Mouse (Mus musculus) limb, embryonic 10.5 days (tissue): ENCODE measurements at regions not wholly inside any gene's neighbourhood (a gene's known extent, or its start where the extent isn't known, plus 50 kb on each side); places are given as distances from the start of the nearest gene placed in this dataset.
A peak's percentile ranks its signal among the peaks of the same experiment; 100 is the strongest.

Experiments
- DNase-seq: peaks from one replicate; pipeline ENCODE4 v3.0.0-alpha.2; 2017; ENCODE audit warnings: low spot score
- H3K27ac ChIP-seq: fragments of 300-500 bp; sonication (generic); 2 replicates; pipeline ENCODE4 v1.5.1; 2016; ENCODE audit warnings: mild to moderate bottlenecking
- H3K27me3 ChIP-seq: fragments of 300-500 bp; sonication (generic); 2 replicates; pipeline ENCODE4 v1.6.1; 2016; ENCODE audit warnings: low read depth, mild to moderate bottlenecking; ENCODE audit not compliant: poor library complexity, severe bottlenecking
- H3K36me3 ChIP-seq: fragments of 300-500 bp; sonication (generic); 2 replicates; pipeline ENCODE4 v1.6.1; 2016; ENCODE audit warnings: mild to moderate bottlenecking, moderate library complexity
- H3K4me1 ChIP-seq: fragments of 300-500 bp; sonication (generic); 2 replicates; pipeline ENCODE4 v1.6.1; 2016
- H3K4me3 ChIP-seq: fragments of 300-500 bp; sonication (generic); 2 replicates; pipeline ENCODE4 v1.5.1; 2016; ENCODE audit warnings: mild to moderate bottlenecking, moderate library complexity
- H3K9me3 ChIP-seq: fragments of 300-500 bp; sonication (generic); replicated peaks from 2 replicates; pipeline ENCODE4 v1.6.1; 2016; ENCODE audit warnings: mild to moderate bottlenecking
- WGBS: fragments of 180-500 bp; shearing (Covaris S2); methylation state at CpG from one replicate; pipeline ENCODE4 v1.1.7; 2016; 5-methylcytosine and 5-hydroxymethylcytosine counted together

DNA sequence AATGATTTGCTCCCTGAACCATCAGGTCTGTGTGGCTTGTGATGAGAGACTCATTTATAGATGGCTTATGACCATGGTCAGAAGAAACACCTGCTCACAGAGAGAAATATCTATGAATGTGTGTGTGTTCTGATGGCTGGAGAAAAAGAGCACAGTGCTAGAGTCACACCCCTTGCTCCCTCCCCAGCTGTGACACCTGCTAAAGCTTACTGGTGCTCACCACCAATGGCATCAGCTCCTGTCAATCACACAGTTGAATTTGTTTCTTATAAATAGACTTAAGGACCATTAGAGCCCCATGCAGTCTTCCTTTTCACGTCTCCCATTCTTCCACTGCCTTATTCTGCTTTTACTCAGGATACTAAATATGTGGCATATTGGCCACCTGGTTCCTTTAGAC, 654.3 kb downstream of the Cbln4 start:
- Histone ChIP-seq H3K27me3 (no peaks in the 10 kb centered on the region), H3K9me3 (no peaks in the 10 kb centered on the region), H3K36me3 (no peaks in the 10 kb centered on the region), H3K27ac (no peak overlapping the region), H3K4me1 (no peaks in the 10 kb centered on the region), H3K4me3 (no peak overlapping the region)
- DNase-seq = no peak
- WGBS = 78% methylated on average over 1 of the region's 1 CpGs

DNA sequence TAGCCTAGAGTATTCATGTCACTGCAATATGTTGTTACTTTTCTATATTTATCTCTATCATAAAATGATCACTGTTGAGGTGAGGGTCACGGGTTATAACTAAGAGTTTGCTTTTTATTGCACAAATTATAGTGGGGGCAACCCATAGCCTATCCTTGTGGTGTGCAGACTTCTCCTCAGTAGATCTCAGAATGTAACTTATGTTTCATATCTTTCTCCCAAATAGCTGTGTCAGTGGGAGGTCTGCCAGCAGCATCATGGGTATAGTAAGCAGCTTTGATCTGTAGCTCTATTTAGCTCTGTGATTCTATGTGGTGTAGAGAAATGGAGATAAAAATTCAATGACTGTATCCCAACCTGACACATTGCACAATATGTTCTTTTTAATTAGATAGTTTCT, 641.9 kb downstream of the Dok5 start:
- 81% methylated on average over 1 of the region's 1 CpGs for WGBS
- Histone ChIP-seq H3K27me3 (no peaks in the 10 kb centered on the region), H3K27ac (no peak overlapping the region), H3K36me3 (no peaks in the 10 kb centered on the region), H3K4me3 (no peak overlapping the region), H3K4me1 (peaks cover 16% of the 10 kb centered on the region), H3K9me3 (no peaks in the 10 kb centered on the region)
- no peak for DNase-seq

DNA sequence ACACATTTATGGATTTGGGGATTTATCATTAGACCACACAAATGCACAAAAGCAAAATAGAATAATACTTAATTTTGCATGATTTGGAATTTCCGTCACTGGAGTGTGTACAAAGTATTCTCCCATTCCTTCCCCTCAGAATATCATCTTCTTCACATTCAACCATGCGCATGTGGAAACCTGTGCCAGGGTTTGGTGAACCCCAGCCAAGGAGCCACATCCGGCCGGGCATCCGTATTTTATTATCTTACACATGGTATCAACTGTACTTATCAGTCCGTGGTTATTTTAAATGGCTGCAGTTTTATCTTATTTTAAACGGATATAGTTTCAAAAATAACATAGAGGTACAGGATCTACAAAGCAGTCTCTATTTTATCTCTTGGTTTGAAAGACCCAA, 641.4 kb downstream of the Dok5 start:
- DNase-seq = no peak
- Histone ChIP-seq H3K4me3 (no peak overlapping the region), H3K27ac (no peak overlapping the region), H3K36me3 (no peaks in the 10 kb centered on the region), H3K4me1 (peaks cover 16% of the 10 kb centered on the region), H3K27me3 (no peaks in the 10 kb centered on the region), H3K9me3 (no peaks in the 10 kb centered on the region)
- WGBS = 94% methylated on average over 7 of the region's 7 CpGs

DNA sequence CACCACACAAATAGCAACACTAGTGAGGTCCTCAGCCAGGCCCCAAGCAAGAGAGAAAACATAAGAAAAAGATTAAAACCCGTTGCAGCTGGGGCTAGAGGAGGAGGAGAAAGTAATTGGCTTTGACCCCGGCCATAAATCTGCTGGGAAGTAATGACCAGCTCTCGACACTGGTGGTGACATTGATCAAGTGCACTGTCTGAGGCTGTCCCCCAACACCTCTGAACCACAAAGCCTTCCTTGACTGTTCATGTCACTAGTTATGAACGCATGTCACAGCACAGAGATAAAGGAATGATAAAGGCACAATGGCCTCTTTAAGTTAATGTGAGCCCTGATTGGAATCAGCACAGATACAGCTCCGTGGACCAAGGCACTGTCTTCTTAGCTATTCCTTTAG, 640.1 kb downstream of the Dok5 start:
- peak overlapping the region; percentile 25; the same call in 1 of the 2 replicates for H3K27ac ChIP-seq
- no peaks in the 10 kb centered on the region for H3K27me3 ChIP-seq
- peaks cover 16% of the 10 kb centered on the region for H3K4me1 ChIP-seq
- no peaks in the 10 kb centered on the region for H3K9me3 ChIP-seq
- no peaks in the 10 kb centered on the region for H3K36me3 ChIP-seq
- DNase-seq = peak; percentile 74
- no peak overlapping the region for H3K4me3 ChIP-seq
- 20% methylated on average over 5 of the region's 5 CpGs for WGBS

DNA sequence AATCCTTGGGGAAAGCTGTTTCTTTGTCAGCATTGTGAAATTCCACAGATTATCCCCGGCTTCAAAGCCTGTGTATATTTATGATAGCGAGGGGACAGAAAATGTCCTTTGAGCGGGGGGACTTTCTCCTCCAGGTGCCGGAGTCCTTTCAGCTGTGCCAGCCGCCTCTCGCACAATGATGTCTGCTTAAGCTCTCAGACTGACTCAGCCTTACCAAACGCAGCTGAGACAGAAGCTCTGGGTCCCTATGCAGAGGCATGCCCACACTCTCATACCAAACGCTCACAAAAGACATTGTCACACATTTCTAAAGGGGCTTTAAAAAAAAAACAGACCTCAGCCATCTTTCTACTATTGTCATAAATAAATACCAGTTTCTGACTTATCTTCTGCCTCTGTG, 633.9 kb downstream of the Dok5 start:
- DNase-seq = no peak
- WGBS = 77% methylated on average over 8 of the region's 8 CpGs
- 0 out of 2 replicates have a peak, but pooled peaks cover 4% of the 10 kb centered on the region for H3K36me3 ChIP-seq
- H3K9me3 ChIP-seq = no peaks in the 10 kb centered on the region
- H3K27me3 ChIP-seq = no peaks in the 10 kb centered on the region
- H3K4me1 ChIP-seq = peaks cover 20% of the 10 kb centered on the region
- no peak overlapping the region for H3K27ac ChIP-seq
- H3K4me3 ChIP-seq = no peak overlapping the region

DNA sequence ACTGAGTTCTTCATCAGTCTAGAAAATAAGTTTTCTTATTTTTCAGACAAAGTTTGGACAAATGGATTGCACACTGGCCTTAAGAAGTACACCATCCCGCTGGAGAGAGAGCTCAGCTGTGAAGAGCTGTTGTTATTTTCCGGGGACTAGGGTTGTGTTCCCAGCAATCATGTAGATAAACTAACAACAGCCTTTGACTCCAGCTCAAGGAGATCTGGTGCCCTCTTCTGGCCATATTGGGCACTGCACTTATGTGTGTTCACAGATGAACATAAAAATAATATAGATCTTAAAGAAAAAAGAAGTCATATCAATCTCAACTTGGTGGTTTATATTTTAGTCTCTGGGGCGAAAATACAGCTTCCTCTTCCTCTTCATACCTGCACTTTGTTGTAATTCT, 633.0 kb downstream of the Dok5 start:
- H3K4me1 ChIP-seq = peaks cover 20% of the 10 kb centered on the region
- DNase-seq = no peak
- no peaks in the 10 kb centered on the region for H3K9me3 ChIP-seq
- H3K4me3 ChIP-seq = no peak overlapping the region
- WGBS = 82% methylated on average over 3 of the region's 3 CpGs
- no peak overlapping the region for H3K27ac ChIP-seq
- 0 out of 2 replicates have a peak, but pooled peaks cover 4% of the 10 kb centered on the region for H3K36me3 ChIP-seq
- no peaks in the 10 kb centered on the region for H3K27me3 ChIP-seq

DNA sequence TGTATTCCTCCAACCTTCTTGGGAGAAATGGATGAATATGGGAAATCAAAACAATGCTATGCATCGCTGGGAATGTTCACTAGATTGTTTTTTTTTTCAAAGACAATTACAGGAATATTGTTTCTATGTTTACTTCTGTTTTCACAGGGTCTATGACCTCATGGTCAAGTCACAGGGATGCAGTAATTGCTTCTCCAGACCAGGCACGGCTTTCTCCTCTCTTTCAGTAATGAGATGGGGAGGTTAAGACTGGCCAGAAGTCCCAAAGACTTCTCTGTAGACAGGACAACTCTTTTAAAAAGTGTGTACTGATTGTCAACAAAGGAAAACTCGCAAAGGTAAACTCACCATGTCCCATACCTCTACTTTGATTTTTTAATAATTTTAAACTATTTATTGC, 631.8 kb downstream of the Dok5 start:
- no peaks in the 10 kb centered on the region for H3K9me3 ChIP-seq
- H3K4me1 ChIP-seq = peaks cover 20% of the 10 kb centered on the region
- WGBS = 89% methylated on average over 3 of the region's 3 CpGs
- no peak overlapping the region for H3K4me3 ChIP-seq
- H3K36me3 ChIP-seq = 0 out of 2 replicates have a peak, but pooled peaks cover 4% of the 10 kb centered on the region
- no peaks in the 10 kb centered on the region for H3K27me3 ChIP-seq
- no peak overlapping the region for H3K27ac ChIP-seq
- DNase-seq = no peak

DNA sequence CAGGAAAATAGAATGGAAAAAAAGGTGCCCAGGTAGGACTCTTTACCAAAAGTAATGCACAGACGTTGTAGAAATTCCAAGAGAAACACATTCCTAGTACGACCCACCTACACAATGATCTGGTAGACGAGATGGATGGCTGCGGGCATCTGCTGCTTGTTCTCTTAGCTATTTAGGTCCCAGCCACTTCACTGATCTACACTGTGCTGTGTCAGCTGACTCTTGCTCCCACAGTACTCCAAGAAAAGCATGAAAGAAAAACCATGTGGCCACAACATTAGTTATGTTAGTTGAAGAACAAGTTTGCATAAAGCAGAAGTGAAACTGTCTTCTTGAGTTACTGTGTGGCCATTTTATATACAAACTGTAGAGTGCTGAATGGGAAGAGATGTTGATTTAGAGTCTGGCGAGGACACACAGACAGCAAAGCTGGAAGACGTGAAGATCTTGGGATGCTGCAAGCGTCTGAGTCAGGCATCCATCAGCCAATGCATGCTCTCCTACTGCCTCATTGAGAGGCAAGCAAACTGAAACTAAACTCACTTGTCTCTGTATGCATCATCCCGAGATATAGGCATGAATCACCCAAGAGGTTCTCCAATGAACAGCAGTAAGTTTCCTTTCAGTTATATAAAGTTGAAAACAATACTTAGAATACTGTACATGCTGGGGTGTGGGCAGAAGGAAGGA, 626.6 kb downstream of the Dok5 start:
- Histone ChIP-seq H3K27ac (no peak overlapping the region), H3K4me1 (peaks cover 20% of the 10 kb centered on the region), H3K27me3 (no peaks in the 10 kb centered on the region), H3K9me3 (0 out of 2 replicates have a peak, but pooled peaks cover 2% of the 10 kb centered on the region), H3K36me3 (no peaks in the 10 kb centered on the region), H3K4me3 (no peak overlapping the region)
- 93% methylated on average over 8 of the region's 8 CpGs for WGBS
- no peak for DNase-seq

DNA sequence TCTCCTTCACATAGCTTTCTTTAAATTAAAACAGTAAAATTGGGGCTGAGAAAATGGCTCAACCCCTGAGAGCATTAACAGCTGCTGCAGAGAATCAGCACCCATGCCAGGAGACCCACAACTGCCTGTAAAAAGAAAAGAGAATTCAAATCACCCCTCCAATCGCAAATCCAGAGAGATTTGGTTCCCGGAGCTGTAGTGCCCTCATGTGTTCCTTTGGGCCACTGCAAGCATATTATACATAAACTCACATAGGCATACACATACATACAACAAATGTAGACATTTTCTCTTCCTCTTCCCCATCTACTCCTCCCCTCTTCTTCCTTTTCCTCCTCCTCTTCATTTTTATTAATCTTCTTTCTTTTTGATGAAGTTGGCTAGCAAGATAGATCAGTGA, 616.5 kb downstream of the Dok5 start:
- no peaks in the 10 kb centered on the region for H3K9me3 ChIP-seq
- peak; percentile 26 for DNase-seq
- no peak overlapping the region for H3K4me3 ChIP-seq
- 0 out of 2 replicates have a peak overlapping the region, but pooled peaks have one; percentile 10 for H3K27ac ChIP-seq
- H3K27me3 ChIP-seq = no peaks in the 10 kb centered on the region
- WGBS = 87% methylated on average over 2 of the region's 2 CpGs
- no peaks in the 10 kb centered on the region for H3K36me3 ChIP-seq
- H3K4me1 ChIP-seq = peaks cover 4% of the 10 kb centered on the region

DNA sequence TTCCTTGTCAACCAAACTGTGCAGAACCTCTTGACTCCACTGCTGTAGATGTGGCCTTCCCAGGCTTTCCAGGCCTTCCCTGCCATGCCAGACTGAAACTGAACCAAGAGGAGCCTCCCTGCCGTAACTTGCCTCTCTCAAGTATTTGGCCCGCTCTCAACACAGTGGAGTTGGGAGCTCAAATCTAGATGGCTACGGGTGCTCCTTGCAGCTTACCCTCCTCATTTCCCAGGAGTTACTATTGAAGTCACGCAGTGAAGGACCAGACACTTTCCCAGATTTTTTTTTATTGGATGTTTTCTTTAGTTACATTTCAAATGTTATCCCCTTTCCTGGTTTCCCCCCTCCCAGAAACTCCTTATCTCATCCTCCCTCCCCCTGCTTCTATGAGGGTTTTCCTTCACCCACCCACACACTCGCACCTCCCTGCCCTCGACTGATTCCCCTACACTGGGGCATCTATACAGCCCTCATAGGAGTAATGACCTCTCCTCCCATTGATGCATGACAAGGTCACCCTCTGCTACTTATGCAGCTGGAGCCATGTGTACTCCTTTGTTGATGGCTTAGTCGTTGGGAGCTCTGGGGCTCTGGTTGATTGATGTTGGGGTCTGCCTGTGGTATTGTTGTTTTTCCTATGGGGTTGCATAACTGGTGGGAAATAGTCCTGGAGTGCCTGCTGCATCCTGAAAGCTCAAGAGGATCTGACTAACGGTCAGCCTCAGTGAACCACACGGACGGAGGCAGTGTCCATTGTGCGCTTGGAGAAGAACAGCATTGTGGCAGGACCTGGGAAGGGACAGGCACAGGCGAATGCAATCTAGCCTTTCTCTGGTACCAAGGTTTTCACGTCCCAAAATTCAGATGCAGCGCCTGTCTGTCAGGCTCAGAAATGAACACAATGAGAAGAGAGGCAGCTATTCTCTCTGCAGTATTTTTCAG, 602.5 kb downstream of the Dok5 start:
- WGBS = 82% methylated on average over 14 of the region's 14 CpGs
- H3K27ac ChIP-seq = peak overlapping the region; percentile 27

DNA sequence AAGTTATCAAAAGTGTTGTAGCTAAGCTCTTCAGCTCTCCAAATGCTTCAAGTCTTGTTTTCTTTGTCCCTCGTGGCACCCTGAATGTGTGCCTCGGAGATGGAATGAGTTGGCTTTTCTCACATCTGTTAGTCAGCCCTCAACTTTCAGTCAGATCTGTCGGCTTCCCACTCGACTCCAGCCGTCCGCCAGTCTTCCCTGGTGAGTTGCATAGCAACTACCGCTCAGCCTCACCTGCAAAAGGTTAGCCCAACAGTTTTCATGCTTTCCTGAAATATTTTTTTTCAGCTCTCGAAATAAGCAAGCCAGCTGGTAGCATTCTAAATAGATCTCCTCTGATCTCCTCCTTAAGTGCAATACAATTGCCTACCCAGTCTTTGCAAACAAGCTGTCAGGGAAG, 601.2 kb downstream of the Dok5 start:
- 92% methylated on average over 8 of the region's 8 CpGs for WGBS
- no peak for DNase-seq
- H3K27ac ChIP-seq = no peak overlapping the region
- H3K9me3 ChIP-seq = no peaks in the 10 kb centered on the region
- H3K4me3 ChIP-seq = no peak overlapping the region
- H3K27me3 ChIP-seq = no peaks in the 10 kb centered on the region
- no peaks in the 10 kb centered on the region for H3K36me3 ChIP-seq
- H3K4me1 ChIP-seq = peaks cover 22% of the 10 kb centered on the region

More for the DNA sequence above, 602.5 kb downstream of the Dok5 start:
- Histone ChIP-seq H3K4me3 (no peak overlapping the region), H3K9me3 (no peaks in the 10 kb centered on the region), H3K4me1 (peaks cover 22% of the 10 kb centered on the region), H3K27me3 (no peaks in the 10 kb centered on the region), H3K36me3 (no peaks in the 10 kb centered on the region)
- no peak for DNase-seq

DNA sequence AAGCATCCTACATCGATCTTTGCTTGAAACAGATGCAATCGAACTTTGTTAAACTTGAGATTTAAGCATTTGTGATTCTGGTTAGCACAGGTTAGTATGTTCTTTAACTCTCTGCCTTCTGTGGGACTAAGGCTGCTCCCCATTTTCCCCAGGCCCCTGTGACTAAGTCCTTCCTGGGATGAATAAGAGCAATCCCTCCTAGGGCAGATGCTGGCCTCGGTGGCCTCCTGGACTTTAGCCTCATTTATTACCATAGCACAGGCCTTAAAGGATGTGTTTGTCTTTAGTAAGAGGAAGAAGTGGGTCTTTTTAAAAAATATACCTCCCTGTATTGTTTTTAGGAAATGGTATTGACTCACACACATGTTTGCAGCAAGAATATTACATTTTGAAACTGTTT, 599.9 kb downstream of the Dok5 start:
- 94% methylated on average over 3 of the region's 3 CpGs for WGBS
- Histone ChIP-seq H3K4me1 (peaks cover 11% of the 10 kb centered on the region), H3K4me3 (no peak overlapping the region), H3K9me3 (no peaks in the 10 kb centered on the region), H3K36me3 (no peaks in the 10 kb centered on the region), H3K27me3 (no peaks in the 10 kb centered on the region), H3K27ac (no peak overlapping the region)
- DNase-seq = no peak

DNA sequence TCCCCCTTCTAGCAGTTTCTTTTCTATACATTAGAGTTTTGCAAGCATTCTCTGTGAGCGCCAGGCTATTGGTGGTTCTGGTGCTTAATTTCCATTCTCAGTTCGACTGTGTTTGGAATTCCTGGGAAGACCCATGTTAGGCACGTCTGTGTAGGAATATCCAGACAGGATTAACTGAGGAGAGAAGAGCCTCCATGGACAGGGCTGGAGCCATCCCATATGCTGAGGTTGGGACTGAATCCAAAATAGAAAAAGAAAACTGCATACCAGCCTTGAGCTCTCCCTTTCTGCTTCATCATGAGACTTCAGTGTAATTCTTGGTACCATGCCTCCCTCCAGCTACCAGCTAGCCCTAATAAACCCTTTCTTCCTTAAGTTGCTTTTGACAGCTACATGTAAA, 595.3 kb downstream of the Dok5 start:
- DNase-seq = no peak
- WGBS = 86% methylated on average over 3 of the region's 3 CpGs
- no peak overlapping the region for H3K27ac ChIP-seq
- H3K4me3 ChIP-seq = no peak overlapping the region
- no peaks in the 10 kb centered on the region for H3K27me3 ChIP-seq
- no peaks in the 10 kb centered on the region for H3K36me3 ChIP-seq
- H3K4me1 ChIP-seq = no peaks in the 10 kb centered on the region
- no peaks in the 10 kb centered on the region for H3K9me3 ChIP-seq
